Mouse (Mus musculus) neural tube, embryonic 14.5 days (tissue): ENCODE data around the gene Nlrp9b. TPM values are rescaled to one million over a fixed set of nuclear protein-coding genes. Genes with fewer than 3 reads are reported as not detected.
"Not testable (repeated sequence)": the region's sequence is repeated elsewhere in the genome, so short reads cannot be mapped to it uniquely, and the experiment has no call there.

ENCODE experiments used
- ATAC-seq: fragments of 200-750 bp; cut with Nextera tagmentation; 2 replicates; pipeline ENCODE4 v1.8.0; 2017; ENCODE audit warnings: low read depth, mild to moderate bottlenecking, moderate TSS enrichment, moderate library complexity
- H3K27ac ChIP-seq: fragments of 300-500 bp; sonication (generic); 2 replicates; pipeline ENCODE4 v1.5.1; 2014; ENCODE audit warnings: low read depth, mild to moderate bottlenecking, control low read depth, low read length, moderate library complexity, mixed read lengths
- H3K27me3 ChIP-seq: fragments of 300-500 bp; sonication (generic); 2 replicates; pipeline ENCODE4 v1.6.1; 2014; ENCODE audit warnings: low read length; ENCODE audit not compliant: control insufficient read depth, insufficient read depth
- H3K36me3 ChIP-seq: fragments of 300-500 bp; sonication (generic); 2 replicates; pipeline ENCODE4 v1.6.1; 2014; ENCODE audit warnings: low read length, mixed read lengths; ENCODE audit not compliant: control insufficient read depth, insufficient read depth
- H3K4me1 ChIP-seq: fragments of 300-500 bp; sonication (generic); 2 replicates; pipeline ENCODE4 v1.6.1; 2014; ENCODE audit warnings: low read length; ENCODE audit not compliant: control insufficient read depth, insufficient read depth
- H3K4me2 ChIP-seq: fragments of 300-500 bp; sonication (generic); 2 replicates; pipeline ENCODE4 v1.6.1; 2014; ENCODE audit warnings: mild to moderate bottlenecking, low read depth, low read length, control low read depth
- H3K4me3 ChIP-seq: fragments of 300-500 bp; sonication (generic); 2 replicates; pipeline ENCODE4 v1.5.1; 2014; ENCODE audit warnings: low read depth, low read length, control low read depth, mixed read lengths
- H3K9ac ChIP-seq: fragments of 300-500 bp; sonication (generic); replicated peaks from 2 replicates; pipeline ENCODE4 v1.6.1; 2014; ENCODE audit warnings: low read depth, mild to moderate bottlenecking, control low read depth, low read length, mixed read lengths
- H3K9me3 ChIP-seq: fragments of 300-500 bp; sonication (generic); 2 replicates; pipeline ENCODE4 v1.6.1; 2016; ENCODE audit warnings: low read length; ENCODE audit not compliant: control insufficient read depth
- WGBS: fragments of 180-500 bp; shearing (Covaris S2); extraction: QIAGEN DNeasy Blood & Tissue Kit; methylation state at CpG from one replicate; pipeline ENCODE4 v1.1.7; 2014; 5-methylcytosine and 5-hydroxymethylcytosine counted together
- polyA plus RNA-seq: library from polyadenylated mRNA; unstranded; fragments of >200 nt; fragmentation: Nextera tagmentation; extraction: Ambion mirVana; gene quantifications from 2 replicates; pipeline ENCODE4 v1.2.1, GENCODE M21; 2014

Nlrp9b gene
- polyA plus RNA-seq, 1 experiment from 2014 or later: not detected

DNA sequence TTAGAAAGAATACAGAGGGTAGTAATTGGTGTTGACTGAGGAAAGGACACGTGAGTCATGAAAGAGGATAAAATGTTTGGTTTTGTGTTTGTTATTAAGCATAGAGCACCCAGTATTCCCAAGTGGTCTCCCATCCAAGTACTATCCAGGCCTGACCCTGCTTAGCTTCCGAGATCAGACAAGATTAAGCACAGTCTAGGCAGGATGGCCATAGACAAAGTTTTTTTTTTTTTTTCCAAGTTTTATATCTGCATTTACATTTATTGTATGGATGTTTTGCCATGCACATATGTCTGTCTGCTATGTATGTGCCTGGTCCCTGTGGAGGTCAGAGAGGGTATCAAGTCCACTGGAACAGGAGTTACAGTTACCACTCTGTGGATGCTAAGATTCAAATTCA is 18.7 kb downstream of the Nlrp9b start:
- H3K27me3 ChIP-seq: no peaks in the 10 kb centered on the region
- no peak for ATAC-seq
- H3K9ac ChIP-seq: no peak overlapping the region
- H3K4me3 ChIP-seq: no peak overlapping the region
- peaks cover 7% of the 10 kb centered on the region; the same call in 1 of the 2 replicates for H3K9me3 ChIP-seq
- no peaks in the 10 kb centered on the region for H3K36me3 ChIP-seq
- H3K4me1 ChIP-seq: no peaks in the 10 kb centered on the region
- H3K4me2 ChIP-seq: no peak overlapping the region
- no peak overlapping the region for H3K27ac ChIP-seq
- 84% methylated on average over 2 of the region's 2 CpGs for WGBS

DNA sequence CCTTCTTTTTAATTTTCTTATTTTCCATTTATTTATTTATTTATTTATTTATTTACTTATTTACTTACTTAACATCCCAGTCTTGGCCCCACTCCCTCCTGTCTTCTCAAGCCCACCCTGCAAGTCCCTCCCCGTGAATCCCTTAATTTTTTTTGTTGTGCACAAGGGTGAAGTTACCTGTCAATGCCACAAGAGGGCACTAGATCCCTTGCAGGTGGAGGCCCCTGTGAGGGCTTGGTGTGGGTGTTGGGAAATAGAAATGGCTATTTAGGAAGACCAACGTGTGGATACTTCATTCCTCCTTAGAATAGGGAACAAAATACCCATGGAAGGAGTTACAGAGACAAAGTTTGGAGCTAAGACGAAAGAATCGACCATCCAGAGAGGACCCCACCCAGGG is 72.8 kb downstream of the Nlrp9b start:
- not testable (repeated sequence) for H3K4me3 ChIP-seq, H3K27ac ChIP-seq, H3K4me2 ChIP-seq, H3K4me1 ChIP-seq, H3K27me3 ChIP-seq, ATAC-seq, H3K9ac ChIP-seq, H3K9me3 ChIP-seq, H3K36me3 ChIP-seq
- WGBS: 71% methylated on average over 4 of the region's 4 CpGs

DNA sequence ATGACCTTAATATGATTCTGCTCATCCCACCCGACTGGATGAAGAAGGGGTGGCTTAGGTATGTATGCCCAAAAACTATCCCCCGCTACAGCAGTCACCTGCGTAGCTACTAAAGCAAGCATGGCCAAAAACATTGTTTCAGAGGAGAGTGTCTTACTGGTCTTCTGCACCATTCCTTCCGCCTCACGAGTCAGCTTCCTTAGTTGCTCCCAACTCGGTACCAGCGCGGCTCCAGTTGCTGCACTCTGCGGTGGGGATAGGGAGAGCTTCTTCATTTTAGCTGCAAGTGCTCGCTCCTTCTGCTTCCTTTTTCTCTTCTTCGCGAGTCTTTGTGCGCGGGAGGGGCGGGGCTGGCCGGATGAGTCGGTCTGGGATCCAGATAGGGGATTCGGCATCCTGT is 86.9 kb downstream of the Nlrp9b start:
- H3K36me3 ChIP-seq, H3K4me1 ChIP-seq, ATAC-seq, H3K9ac ChIP-seq, H3K4me2 ChIP-seq, H3K27me3 ChIP-seq, H3K4me3 ChIP-seq, H3K9me3 ChIP-seq, H3K27ac ChIP-seq: not testable (repeated sequence)
- WGBS: 78% methylated on average over 18 of the region's 18 CpGs

DNA sequence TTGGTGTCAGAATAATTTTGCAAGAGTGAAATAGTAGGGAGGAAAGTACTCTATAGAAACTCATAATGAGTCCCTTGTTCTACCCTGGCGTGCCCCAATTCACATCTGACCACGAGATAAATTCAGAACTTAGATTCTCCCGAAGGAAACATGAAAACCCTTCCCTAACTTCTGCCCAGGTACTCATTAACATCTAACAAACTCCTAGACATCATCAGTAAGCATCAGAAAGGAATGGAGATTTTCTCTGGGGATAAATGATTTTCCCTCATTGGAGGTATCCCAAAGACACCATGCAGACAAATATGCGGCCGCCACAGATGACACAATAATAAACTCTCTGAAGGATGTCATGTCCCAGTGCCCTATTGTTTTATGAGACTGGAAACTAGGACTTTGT is 108.1 kb downstream of the Nlrp9b start, which contains the start of gene Vmn1r91:
Gene Vmn1r91 (plus strand): TSS at position 301 of the 400 bp plus-strand sequence.
- not testable (repeated sequence) for H3K4me3 ChIP-seq, H3K27ac ChIP-seq, H3K9ac ChIP-seq, ATAC-seq, H3K36me3 ChIP-seq, H3K9me3 ChIP-seq, H3K27me3 ChIP-seq, H3K4me2 ChIP-seq, H3K4me1 ChIP-seq
- WGBS: 86% methylated on average over 5 of the region's 5 CpGs

DNA sequence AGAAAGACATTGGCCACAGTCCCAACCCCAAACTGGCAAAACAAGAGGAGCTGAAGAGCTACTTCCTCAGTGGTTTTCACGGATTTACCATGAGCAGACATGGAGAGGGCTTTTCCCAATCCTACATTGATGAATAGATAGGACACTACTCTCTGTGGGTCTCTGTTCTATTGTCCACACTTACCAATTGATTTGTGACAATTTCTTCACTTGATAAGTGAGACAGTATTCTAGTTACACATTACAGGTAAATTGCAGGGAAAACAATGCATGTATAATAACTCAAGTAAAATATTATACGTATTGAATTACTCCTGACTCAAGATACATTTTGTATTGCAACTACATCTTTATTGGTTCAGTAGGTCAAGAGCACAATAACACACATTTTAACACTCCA is 131.2 kb downstream of the Nlrp9b start, which contains the start of gene Gm16442:
Gene Gm16442 (minus strand): TSS at position 101 of the 400 bp plus-strand sequence.
- H3K27ac ChIP-seq, H3K27me3 ChIP-seq, H3K4me2 ChIP-seq, H3K9me3 ChIP-seq, H3K4me3 ChIP-seq, H3K9ac ChIP-seq, H3K36me3 ChIP-seq, ATAC-seq, H3K4me1 ChIP-seq: not testable (repeated sequence)
- no CpG with 5 or more reads among the region's 2 CpGs for WGBS

Other genes starting within 250 kb of the Nlrp9b start
- gene Nectin2, start 241.0 kb upstream of the Nlrp9b start, polyA plus RNA-seq: 44.7 and 47.4 TPM in 2 replicates
- 9.3 and 16.0 TPM in 2 replicates for gene Bcam, start 220.4 kb upstream of the Nlrp9b start, polyA plus RNA-seq
- gene Cblc, start 194.7 kb upstream of the Nlrp9b start, polyA plus RNA-seq: 0.54 TPM in 1 of 2 replicates, not detected in the other
- gene Bcl3, start 168.7 kb upstream of the Nlrp9b start, polyA plus RNA-seq: 0.24 and 1.2 TPM in 2 replicates
- 9.5 and 11.6 TPM in 2 replicates for gene Gm19345, start 139.5 kb upstream of the Nlrp9b start, polyA plus RNA-seq
- 0.37 and 0.40 TPM in 2 replicates for gene Ceacam16, start 130.2 kb upstream of the Nlrp9b start, polyA plus RNA-seq
- not detected in 2 replicates for gene Ceacam19, start 103.5 kb upstream of the Nlrp9b start, polyA plus RNA-seq
- 7.2 and 9.1 TPM in 2 replicates for gene Pvr, start 70.3 kb upstream of the Nlrp9b start, polyA plus RNA-seq
- not detected in 2 replicates for gene Igsf23, start 40.7 kb upstream of the Nlrp9b start, polyA plus RNA-seq
- not detected in 2 replicates for gene Ceacam20, start 26.1 kb upstream of the Nlrp9b start, polyA plus RNA-seq
- not detected in 2 replicates for gene Vmn1r91, start 108.2 kb downstream of the Nlrp9b start, polyA plus RNA-seq
- gene Gm16442, start 131.1 kb downstream of the Nlrp9b start, polyA plus RNA-seq: not detected in 2 replicates
- not detected in 2 replicates for gene Vmn1r93, start 147.6 kb downstream of the Nlrp9b start, polyA plus RNA-seq
- gene Vmn1r94, start 176.9 kb downstream of the Nlrp9b start, polyA plus RNA-seq: not detected in 2 replicates
- not detected in 2 replicates for gene Vmn1r95, start 202.2 kb downstream of the Nlrp9b start, polyA plus RNA-seq
- gene Gm6164, start 214.1 kb downstream of the Nlrp9b start, polyA plus RNA-seq: not detected in 2 replicates
- gene Gm4498, start 242.4 kb downstream of the Nlrp9b start, polyA plus RNA-seq: not detected in 2 replicates